In genomic region chr7:65371765-65372164, GRCm38 (mm10) we compare ENCODE assay signal across 9 mouse cellular contexts.
A peak's percentile ranks its signal among the peaks of the same experiment; 100 is the strongest.
DNase-seq lines count a peak whose midpoint lies in the region; ATAC-seq and TF ChIP-seq lines count a peak whose summit lies in the region.
"Had no signal": no experiment of that assay in that cellular context is flagged by ENCODE, and none has a peak within 500 bp of the region (broad histone marks: within the 10 kb centered on the region; RNA-seq: fewer than 3 reads in every experiment).

No protein-coding gene starts in this region.

- 19% methylated on average over 6 of the region's 6 CpGs for WGBS in heart, embryonic 14.5 days
- WGBS in hindbrain, embryonic 12.5 days: 48% methylated on average over 6 of the region's 6 CpGs
- 38% methylated on average over 6 of the region's 6 CpGs for WGBS in midbrain, embryonic 10.5 days
- WGBS in lung, adult 2 months: 23% methylated on average over 6 of the region's 6 CpGs

- peak overlapping the region; percentile 70 for H3K4me2 ChIP-seq in heart, embryonic 14.5 days (ENCODE audit: low read length)
- peak overlapping the region; percentile 80 for H3K4me2 ChIP-seq in hindbrain, embryonic 12.5 days (replicated peaks)

- peak overlapping the region in 1 of 2 experiments; percentile 88; a peak in 3 of 4 replicates for H3K4me3 ChIP-seq in heart, embryonic 14.5 days (ENCODE audit: control insufficient read depth in 1 of 2, insufficient read depth in 1 of 2, low read depth in 1 of 2, low read length in 2 of 2)
- peak overlapping the region; percentile 84; the same call in 1 of the 2 replicates for H3K4me3 ChIP-seq in G1E (ENCODE audit: low read depth, low read length)
- peak overlapping the region; percentile 80; the same call in 1 of the 2 replicates for H3K4me3 ChIP-seq in hindbrain, embryonic 12.5 days
- peak overlapping the region; percentile 94 for H3K4me3 ChIP-seq in midbrain, embryonic 10.5 days
- no peak overlapping the region for H3K4me3 ChIP-seq in lung, adult 2 months (replicated peaks; ENCODE audit: extremely low read depth, low read depth, low read length)

- peak overlapping the region; percentile 86 to 98 for H3K27ac ChIP-seq in heart, embryonic 14.5 days (replicated peaks in 1 of 2; ENCODE audit: control insufficient read depth in 1 of 2, insufficient read depth in 1 of 2, low read depth in 2 of 2, low read length in 2 of 2)
- peak overlapping the region; percentile 90; the same call in 1 of the 2 replicates for H3K27ac ChIP-seq in hindbrain, embryonic 12.5 days
- H3K27ac ChIP-seq in midbrain, embryonic 10.5 days (replicated peaks): peak overlapping the region; percentile 98

- no peaks in the 10 kb centered on the region for H3K9me3 ChIP-seq in heart, embryonic 14.5 days (ENCODE audit: control insufficient read depth, low read length)
- H3K9me3 ChIP-seq in G1E (replicated peaks): no peaks in the 10 kb centered on the region
- H3K9me3 ChIP-seq in hindbrain, embryonic 12.5 days (replicated peaks): no peaks in the 10 kb centered on the region
- no peaks in the 10 kb centered on the region for H3K9me3 ChIP-seq in midbrain, embryonic 10.5 days (replicated peaks)

- no peak for ATAC-seq in heart, embryonic 14.5 days (ENCODE audit: insufficient number of reproducible peaks, insufficient read depth, low FRiP score, low read depth)
- no peak for ATAC-seq in G1E (ENCODE audit: extremely low read depth, insufficient number of reproducible peaks, low FRiP score, poor library complexity, severe bottlenecking)
- no peak for ATAC-seq in hindbrain, embryonic 12.5 days (ENCODE audit: low FRiP score)
- ATAC-seq in cerebellum, adult (ENCODE audit: insufficient number of reproducible peaks, low FRiP score, low TSS enrichment): no peak
- ATAC-seq: CD4-positive, CD25-positive, alpha-beta regulatory T cell, adult 4 months had no signal

- H3K27me3 ChIP-seq in heart, embryonic 14.5 days (ENCODE audit: control insufficient read depth, insufficient read depth, low read length): no peaks in the 10 kb centered on the region
- H3K27me3 ChIP-seq in G1E (ENCODE audit: insufficient read depth, low read length): no peaks in the 10 kb centered on the region
- H3K27me3 ChIP-seq in hindbrain, embryonic 12.5 days: no peaks in the 10 kb centered on the region
- H3K27me3 ChIP-seq in midbrain, embryonic 10.5 days (ENCODE audit: low read depth, poor library complexity, severe bottlenecking): no peaks in the 10 kb centered on the region

- H3K4me1 ChIP-seq in heart, embryonic 14.5 days (ENCODE audit: control insufficient read depth in 2 of 2, insufficient read depth in 2 of 2, low read length in 2 of 2): peaks cover 11 to 35% of the 10 kb centered on the region in 2 experiments
- peaks cover 49% of the 10 kb centered on the region for H3K4me1 ChIP-seq in G1E (ENCODE audit: insufficient read depth, low read depth, low read length)
- peaks cover 10% of the 10 kb centered on the region for H3K4me1 ChIP-seq in hindbrain, embryonic 12.5 days
- H3K4me1 ChIP-seq in midbrain, embryonic 10.5 days: peaks cover 50% of the 10 kb centered on the region
- H3K4me1 ChIP-seq in lung, adult 2 months (ENCODE audit: control insufficient read depth, insufficient read depth, low read length): peaks cover 8% of the 10 kb centered on the region; the same call in 1 of the 2 replicates

- no peaks in the 10 kb centered on the region for H3K36me3 ChIP-seq in heart, embryonic 14.5 days (ENCODE audit: control insufficient read depth, insufficient read depth, low read length)
- peaks cover 4% of the 10 kb centered on the region for H3K36me3 ChIP-seq in G1E (replicated peaks)
- H3K36me3 ChIP-seq in hindbrain, embryonic 12.5 days: no peaks in the 10 kb centered on the region
- H3K36me3 ChIP-seq in midbrain, embryonic 10.5 days: no peaks in the 10 kb centered on the region

- TF ChIP-seq POLR2A in lung, adult 2 months (IDR thresholded peaks at IDR 0.05; ENCODE audit: borderline replicate concordance, extremely low read depth, low read depth, low read length): no peak

- TF ChIP-seq CTCF in G1E (IDR thresholded peaks at IDR 0.05; ENCODE audit: low read depth, low read length): no peak
- no peak for TF ChIP-seq CTCF in lung, adult 2 months (IDR thresholded peaks at IDR 0.05; ENCODE audit: insufficient read depth, low read length)

- H3K9ac ChIP-seq in heart, embryonic 14.5 days (ENCODE audit: low read length): peak overlapping the region; percentile 98
- no peak overlapping the region for H3K9ac ChIP-seq in hindbrain, embryonic 12.5 days

- no peak for DNase-seq in heart, adult 11 months
- no peak for DNase-seq in G1E (ENCODE audit: low spot score)
- no peak for DNase-seq in midbrain, embryonic 10.5 days (ENCODE audit: low spot score)
- DNase-seq in thymus, postnatal 36 days: no peak
- no peak for DNase-seq in lung, adult 2 months
